In genomic region chr2:162867516-162868029, GRCm38 (mm10) we compare ENCODE assay signal across 10 mouse cellular contexts.
DNase-seq lines count a peak whose midpoint lies in the region; ATAC-seq and TF ChIP-seq lines count a peak whose summit lies in the region.
"Had no signal": no experiment of that assay in that cellular context is flagged by ENCODE, and none has a peak within 500 bp of the region (broad histone marks: within the 10 kb centered on the region; RNA-seq: fewer than 3 reads in every experiment).

No protein-coding gene starts in this region.

- H3K36me3 ChIP-seq in heart, embryonic 12.5 days, result no peaks in the 10 kb centered on the region
- no peaks in the 10 kb centered on the region for H3K36me3 ChIP-seq in hindbrain, embryonic 15.5 days
- no peaks in the 10 kb centered on the region for H3K36me3 ChIP-seq in midbrain, postnatal 0 days (ENCODE audit: insufficient read depth, low read length)

- no peak for DNase-seq in heart, adult 9 months (ENCODE audit: low spot score in 2 of 2)
- peak; percentile 27 for DNase-seq in embryo, embryonic 9.5 days (ENCODE audit: extremely low spot score)
- no peak for DNase-seq in midbrain, postnatal 0 days (ENCODE audit: low spot score)
- DNase-seq in urinary bladder, adult 18-20 months (ENCODE audit: low spot score in 2 of 2), result no peak
- DNase-seq in spleen, postnatal 36 days (ENCODE audit: low spot score in 2 of 2), result no peak
- DNase-seq in layer of hippocampus, adult 2 months (ENCODE audit: low spot score in 2 of 2), result no peak
- DNase-seq: cerebellum, postnatal 36 days; kidney, adult 8-10 months had no signal

- no peak for ATAC-seq in heart, embryonic 12.5 days (ENCODE audit: insufficient number of reproducible peaks, low FRiP score)
- no peak for ATAC-seq in hindbrain, embryonic 15.5 days (ENCODE audit: low FRiP score, low read depth)
- no peak for ATAC-seq in midbrain, postnatal 0 days (ENCODE audit: low FRiP score)

- peaks cover 4% of the 10 kb centered on the region; the same call in 1 of the 2 replicates for H3K4me1 ChIP-seq in heart, embryonic 12.5 days (replicated peaks)
- H3K4me1 ChIP-seq in hindbrain, embryonic 15.5 days (replicated peaks), result peaks cover 12% of the 10 kb centered on the region
- no peaks in the 10 kb centered on the region for H3K4me1 ChIP-seq in midbrain, postnatal 0 days (ENCODE audit: insufficient read depth, low read length)

- H3K9me3 ChIP-seq in heart, embryonic 12.5 days (replicated peaks), result no peaks in the 10 kb centered on the region
- no peaks in the 10 kb centered on the region for H3K9me3 ChIP-seq in hindbrain, embryonic 15.5 days
- H3K9me3 ChIP-seq in midbrain, postnatal 0 days (ENCODE audit: low read length), result no peaks in the 10 kb centered on the region

- peaks cover 28% of the 10 kb centered on the region; the same call in 1 of the 2 replicates for H3K27me3 ChIP-seq in heart, embryonic 12.5 days (replicated peaks)
- no peaks in the 10 kb centered on the region for H3K27me3 ChIP-seq in hindbrain, embryonic 15.5 days
- no peaks in the 10 kb centered on the region for H3K27me3 ChIP-seq in midbrain, postnatal 0 days (ENCODE audit: insufficient read depth, low read length)

- 6% methylated on average over 15 of the region's 15 CpGs for WGBS in heart, embryonic 12.5 days
- 3% methylated on average over 15 of the region's 15 CpGs for WGBS in hindbrain, embryonic 15.5 days
- under 1% methylated on average over 15 of the region's 15 CpGs for WGBS in midbrain, postnatal 0 days

- peak overlapping the region; percentile 27 for H3K4me3 ChIP-seq in heart, embryonic 12.5 days
- peak overlapping the region; percentile 30 for H3K4me3 ChIP-seq in hindbrain, embryonic 15.5 days
- peak overlapping the region; percentile 29 for H3K4me3 ChIP-seq in midbrain, postnatal 0 days (ENCODE audit: low read depth, low read length)
- H3K4me3 ChIP-seq in layer of hippocampus, adult 2 months, result no peak overlapping the region

- no peak for TF ChIP-seq CTCF in midbrain, postnatal 0 days (IDR thresholded peaks at IDR 0.05)
- TF ChIP-seq CTCF in layer of hippocampus, adult 2 months (conservative IDR thresholded peaks at IDR 0.05), result no peak

- no peak overlapping the region for H3K27ac ChIP-seq in heart, embryonic 12.5 days (ENCODE audit: poor library complexity, severe bottlenecking)
- no peak overlapping the region for H3K27ac ChIP-seq in hindbrain, embryonic 15.5 days (replicated peaks)
- no peak overlapping the region for H3K27ac ChIP-seq in midbrain, postnatal 0 days (ENCODE audit: low read depth, low read length)
- no peak overlapping the region for H3K27ac ChIP-seq in layer of hippocampus, adult 2 months

- H3K4me2 ChIP-seq in heart, embryonic 12.5 days, result peak overlapping the region; percentile 69
- H3K4me2 ChIP-seq in hindbrain, embryonic 15.5 days, result peak overlapping the region; percentile 61
- H3K4me2 ChIP-seq in midbrain, postnatal 0 days (ENCODE audit: low read depth, low read length, poor library complexity, severe bottlenecking), result peak overlapping the region; percentile 53

- no peak overlapping the region for H3K9ac ChIP-seq in heart, embryonic 12.5 days
- H3K9ac ChIP-seq in hindbrain, embryonic 15.5 days, result no peak overlapping the region
- no peak overlapping the region for H3K9ac ChIP-seq in midbrain, postnatal 0 days (replicated peaks; ENCODE audit: low read length, poor library complexity, severe bottlenecking)
